Mouse (Mus musculus) small intestine, adult 2 months (tissue): ENCODE measurements around the gene Lhfp.

Experiments used
- CTCF ChIP-seq: fragments of 200-500 bp; IDR thresholded peaks from 2 replicates; pipeline ENCODE4 v1.5.1; 2012; ENCODE audit warnings: low read depth, mild to moderate bottlenecking, control low read depth, inconsistent platforms, low read length, moderate library complexity, mixed read lengths; ENCODE audit not compliant: insufficient replicate concordance, insufficient read length; ENCODE audit errors: extremely low read depth
- POLR2A ChIP-seq: fragments of 200-500 bp; IDR thresholded peaks from 2 replicates; pipeline ENCODE4 v1.6.1; 2012; ENCODE audit warnings: low read depth, mild to moderate bottlenecking, control low read depth, inconsistent platforms, low read length, moderate library complexity

GRCm38 (mm10) chr3:53291945-53292344, 250.6 kb downstream of the Lhfp start:
- TF ChIP-seq POLR2A (no peak), CTCF (no peak)
